Mouse (Mus musculus) spleen, adult 2 months (tissue): ENCODE results near the gene Atg9b.

ENCODE experiments used
- CTCF ChIP-seq: fragments of 200-500 bp; IDR thresholded peaks from 2 replicates; pipeline ENCODE4 v1.5.1; 2011; ENCODE audit warnings: mild to moderate bottlenecking, inconsistent platforms; ENCODE audit not compliant: insufficient read depth, insufficient read length, insufficient replicate concordance; ENCODE audit errors: extremely low read depth
- POLR2A ChIP-seq: fragments of 200-500 bp; IDR thresholded peaks from 2 replicates; pipeline ENCODE4 v1.6.1; 2011; ENCODE audit warnings: low read depth, low read length, inconsistent platforms

- TF ChIP-seq CTCF (no peak), POLR2A (no peak)
Observed at GRCm38 (mm10) chr5:24351278-24351677, 40.7 kb downstream of the Atg9b start, which contains the start of gene Kcnh2.
